Mouse (Mus musculus) megakaryocyte, embryonic 14.5 days (primary cell): ENCODE measurements around the gene Rps16.

Experiments used
- FLI1 ChIP-seq: IDR thresholded peaks from 2 replicates; pipeline ENCODE4 v1.6.1; 2012; ENCODE audit warnings: low read length, inconsistent platforms, mixed read lengths
- GATA1 ChIP-seq: IDR thresholded peaks from 3 replicates; pipeline ENCODE4 v1.6.1; 2012; ENCODE audit warnings: mixed read lengths, low read length, inconsistent platforms, borderline replicate concordance

GRCm38 (mm10) chr7:28381938-28382337, 31.5 kb downstream of the Rps16 start:
- TF ChIP-seq FLI1 (0 out of 2 replicates have a peak, but pooled peaks have one; percentile 30), GATA1 (no peak)
